Mouse (Mus musculus): ENCODE data around the gene Polm. TPM values are rescaled to one million over a fixed set of nuclear protein-coding genes. Genes with fewer than 3 reads are reported as not detected.
A peak's percentile ranks its signal among the peaks of the same experiment; 100 is the strongest.

Gene Polm
- polyA plus RNA-seq, 1 experiment from 2014 or later = 2.1 TPM

GRCm38 (mm10) chr11:5797928-5798327 is 39.9 kb downstream of the Polm start:
- Histone ChIP-seq H3K4me3 (ENCODE audit: low read depth, low read length) (no peak overlapping the region), H3K27me3 (ENCODE audit: insufficient read depth, low read length) (no peaks in the 10 kb centered on the region), H3K27ac (ENCODE audit: low read depth) (no peak overlapping the region), H3K9me3 (ENCODE audit: low read length) (no peaks in the 10 kb centered on the region), H3K9ac (replicated peaks) (no peak overlapping the region), H3K4me1 (ENCODE audit: insufficient read depth) (peaks cover 7% of the 10 kb centered on the region), H3K4me2 (ENCODE audit: low read depth, low read length) (no peak overlapping the region), H3K36me3 (replicated peaks; ENCODE audit: insufficient read depth, low read length) (peaks cover 75% of the 10 kb centered on the region)
- TF ChIP-seq CTCF (IDR thresholded peaks at IDR 0.05; ENCODE audit: low read depth) (no peak), EP300 (IDR thresholded peaks at IDR 0.05; ENCODE audit: low read depth) (no peak)
- ATAC-seq (no peak), DNase-seq (no peak)
- 83% methylated on average over 5 of the region's 5 CpGs for WGBS (ENCODE audit: insufficient replicate concordance)

DNA sequence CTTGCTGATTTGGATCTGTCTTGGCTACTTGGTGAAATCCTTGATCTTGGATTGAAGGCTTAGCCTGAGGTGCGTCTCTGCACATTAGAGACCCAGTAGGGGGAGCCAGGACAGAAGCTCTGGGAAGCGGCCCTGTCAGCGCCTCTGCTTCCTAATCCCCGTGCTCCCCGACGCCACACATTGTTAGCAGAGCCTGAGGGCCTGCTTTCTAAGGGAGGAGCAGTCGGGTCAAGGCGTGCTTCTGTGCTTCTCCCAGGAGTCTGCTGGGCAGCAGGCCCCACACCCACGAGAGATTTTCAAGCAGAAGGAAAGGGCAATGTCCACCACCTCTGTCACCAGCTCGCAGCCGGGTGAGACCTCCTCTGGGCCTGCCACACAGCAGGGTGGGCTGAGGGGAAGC is 40.4 kb downstream of the Polm start:
- no peak overlapping the region for H3K4me2 ChIP-seq (ENCODE audit: low read depth, low read length)
- H3K36me3 ChIP-seq (replicated peaks; ENCODE audit: insufficient read depth, low read length) = peaks cover 80% of the 10 kb centered on the region
- H3K9ac ChIP-seq (replicated peaks) = no peak overlapping the region
- no peak overlapping the region for H3K27ac ChIP-seq (ENCODE audit: low read depth)
- ATAC-seq = no peak
- DNase-seq = no peak
- peaks cover 4% of the 10 kb centered on the region for H3K4me1 ChIP-seq (ENCODE audit: insufficient read depth)
- 83% methylated on average over 11 of the region's 11 CpGs for WGBS (ENCODE audit: insufficient replicate concordance)
- TF ChIP-seq CTCF (IDR thresholded peaks at IDR 0.05; ENCODE audit: low read depth) (no peak), EP300 (IDR thresholded peaks at IDR 0.05; ENCODE audit: low read depth) (no peak)
- no peaks in the 10 kb centered on the region for H3K9me3 ChIP-seq (ENCODE audit: low read length)
- H3K4me3 ChIP-seq (ENCODE audit: low read depth, low read length) = no peak overlapping the region
- H3K27me3 ChIP-seq (ENCODE audit: insufficient read depth, low read length) = no peaks in the 10 kb centered on the region

- TF ChIP-seq EP300 (IDR thresholded peaks at IDR 0.05; ENCODE audit: low read depth) (no peak), CTCF (IDR thresholded peaks at IDR 0.05; ENCODE audit: low read depth) (no peak)
- Histone ChIP-seq H3K4me3 (ENCODE audit: low read depth, low read length) (no peak overlapping the region), H3K27me3 (ENCODE audit: insufficient read depth, low read length) (no peaks in the 10 kb centered on the region), H3K36me3 (replicated peaks; ENCODE audit: insufficient read depth, low read length) (peaks cover 85% of the 10 kb centered on the region), H3K9me3 (ENCODE audit: low read length) (no peaks in the 10 kb centered on the region), H3K9ac (replicated peaks) (no peak overlapping the region), H3K4me2 (ENCODE audit: low read depth, low read length) (no peak overlapping the region), H3K4me1 (ENCODE audit: insufficient read depth) (no peaks in the 10 kb centered on the region; the same call in 1 of the 2 replicates), H3K27ac (ENCODE audit: low read depth) (no peak overlapping the region)
- no peak for ATAC-seq
- no peak for DNase-seq
- WGBS (ENCODE audit: insufficient replicate concordance) = 89% methylated on average over 15 of the region's 15 CpGs
Measured at GRCm38 (mm10) chr11:5796939-5797338, 40.9 kb downstream of the Polm start.

- no peak overlapping the region for H3K9ac ChIP-seq (replicated peaks)
- no peak overlapping the region for H3K4me2 ChIP-seq (ENCODE audit: low read depth, low read length)
- no peak for TF ChIP-seq CTCF (IDR thresholded peaks at IDR 0.05; ENCODE audit: low read depth)
- no peak for TF ChIP-seq EP300 (IDR thresholded peaks at IDR 0.05; ENCODE audit: low read depth)
- DNase-seq = no peak
- no peak overlapping the region for H3K4me3 ChIP-seq (ENCODE audit: low read depth, low read length)
- WGBS (ENCODE audit: insufficient replicate concordance) = 85% methylated on average over 7 of the region's 7 CpGs
- H3K9me3 ChIP-seq (ENCODE audit: low read length) = no peaks in the 10 kb centered on the region
- peaks cover 3% of the 10 kb centered on the region; the same call in 1 of the 2 replicates for H3K4me1 ChIP-seq (ENCODE audit: insufficient read depth)
- H3K27ac ChIP-seq (ENCODE audit: low read depth) = no peak overlapping the region
- no peak for ATAC-seq
- H3K36me3 ChIP-seq (replicated peaks; ENCODE audit: insufficient read depth, low read length) = peaks cover 85% of the 10 kb centered on the region
- no peaks in the 10 kb centered on the region for H3K27me3 ChIP-seq (ENCODE audit: insufficient read depth, low read length)
Measured at GRCm38 (mm10) chr11:5795706-5796105, 42.1 kb downstream of the Polm start.

- H3K27me3 ChIP-seq (ENCODE audit: insufficient read depth, low read length) = no peaks in the 10 kb centered on the region
- no peak overlapping the region for H3K9ac ChIP-seq (replicated peaks)
- peaks cover 3% of the 10 kb centered on the region; the same call in 1 of the 2 replicates for H3K4me1 ChIP-seq (ENCODE audit: insufficient read depth)
- peaks cover 81% of the 10 kb centered on the region for H3K36me3 ChIP-seq (replicated peaks; ENCODE audit: insufficient read depth, low read length)
- H3K27ac ChIP-seq (ENCODE audit: low read depth) = no peak overlapping the region
- no peak for DNase-seq
- ATAC-seq = no peak
- no peak overlapping the region for H3K4me2 ChIP-seq (ENCODE audit: low read depth, low read length)
- H3K4me3 ChIP-seq (ENCODE audit: low read depth, low read length) = no peak overlapping the region
- 84% methylated on average over 9 of the region's 9 CpGs for WGBS (ENCODE audit: insufficient replicate concordance)
- no peak for TF ChIP-seq EP300 (IDR thresholded peaks at IDR 0.05; ENCODE audit: low read depth)
- TF ChIP-seq CTCF (IDR thresholded peaks at IDR 0.05; ENCODE audit: low read depth) = no peak
- no peaks in the 10 kb centered on the region for H3K9me3 ChIP-seq (ENCODE audit: low read length)
Measured at GRCm38 (mm10) chr11:5795290-5795689, 42.5 kb downstream of the Polm start.

- WGBS (ENCODE audit: insufficient replicate concordance) = 80% methylated on average over 1 of the region's 1 CpGs
- ATAC-seq = no peak
- peaks cover 23% of the 10 kb centered on the region for H3K4me1 ChIP-seq (ENCODE audit: insufficient read depth)
- peaks cover 37% of the 10 kb centered on the region for H3K36me3 ChIP-seq (replicated peaks; ENCODE audit: insufficient read depth, low read length)
- H3K4me3 ChIP-seq (ENCODE audit: low read depth, low read length) = no peak overlapping the region
- DNase-seq = no peak
- H3K27me3 ChIP-seq (ENCODE audit: insufficient read depth, low read length) = no peaks in the 10 kb centered on the region
- H3K9ac ChIP-seq (replicated peaks) = no peak overlapping the region
- TF ChIP-seq EP300 (IDR thresholded peaks at IDR 0.05; ENCODE audit: low read depth) = no peak
- TF ChIP-seq CTCF (IDR thresholded peaks at IDR 0.05; ENCODE audit: low read depth) = no peak
- peak overlapping the region; percentile 35 for H3K4me2 ChIP-seq (ENCODE audit: low read depth, low read length)
- H3K27ac ChIP-seq (ENCODE audit: low read depth) = peak overlapping the region; percentile 97
- H3K9me3 ChIP-seq (ENCODE audit: low read length) = no peaks in the 10 kb centered on the region
Measured at GRCm38 (mm10) chr11:5790431-5790830, 47.4 kb downstream of the Polm start.
